Mouse (Mus musculus): ENCODE measurements at regions not wholly inside any gene's neighbourhood (a gene's known extent, or its start where the extent isn't known, plus 50 kb on each side); places are given as distances from the start of the nearest gene placed in this dataset.

GRCm38 (mm10) chr8:36308056-36308455 is 542.5 kb downstream of the Gm19410 start:
- TF ChIP-seq TAL1 (IDR thresholded peaks at IDR 0.05; ENCODE audit: low read length) = no peak
- TF ChIP-seq RAD21 (IDR thresholded peaks at IDR 0.05; ENCODE audit: low read depth, low read length) = no peak
- no peak for TF ChIP-seq USF2 (IDR thresholded peaks at IDR 0.05; ENCODE audit: borderline replicate concordance in 1 of 2, insufficient read depth in 1 of 2, low read depth in 1 of 2, low read length in 2 of 2)
- TF ChIP-seq CTCF (IDR thresholded peaks at IDR 0.05 in 2 of 3, conservative IDR thresholded peaks at IDR 0.05 in 1 of 3; ENCODE audit: control insufficient read depth in 1 of 3, insufficient read depth in 1 of 3, low read depth in 2 of 3, low read length in 3 of 3, poor library complexity in 1 of 3, severe bottlenecking in 1 of 3) = no peak
- TF ChIP-seq MAZ (IDR thresholded peaks at IDR 0.05; ENCODE audit: low read depth, low read length) = no peak
- no peak for TF ChIP-seq ZMIZ1 (IDR thresholded peaks at IDR 0.05; ENCODE audit: low read depth, low read length)
- no peak for TF ChIP-seq EP300 (IDR thresholded peaks at IDR 0.05; ENCODE audit: low read depth in 1 of 2, low read length in 2 of 2)
- no peak for TF ChIP-seq POLR2A (IDR thresholded peaks at IDR 0.05; ENCODE audit: control insufficient read depth in 1 of 2, insufficient read depth in 1 of 2, low read depth in 1 of 2, low read length in 2 of 2, poor library complexity in 1 of 2)
- TF ChIP-seq ZC3H11A (IDR thresholded peaks at IDR 0.05; ENCODE audit: low read depth, low read length) = no peak
- TF ChIP-seq ELF1 (IDR thresholded peaks at IDR 0.05; ENCODE audit: low read depth, low read length) = no peak

All from MEL (cell line).